Mouse (Mus musculus) thymus, postnatal 36 days (tissue): ENCODE measurements around the gene Fam162a.
"Not testable (repeated sequence)": the region's sequence is repeated elsewhere in the genome, so short reads cannot be mapped to it uniquely, and the experiment has no call there.

ENCODE experiments used
- DNase-seq, 2 experiments: peaks; one replicate each; pipeline ENCODE4 v3.0.0; 2022; ENCODE audit warnings: mixed read lengths in 2 of 2

Fam162a gene

GRCm38 (mm10) chr16:36057933-36058475 is 13.4 kb downstream of the Fam162a start:
- DNase-seq = no peak

GRCm38 (mm10) chr16:36056416-36056815 is 15.0 kb downstream of the Fam162a start:
- DNase-seq = no peak

- no peak for DNase-seq
These were observed 16.5 kb downstream of the Fam162a start for GRCm38 (mm10) chr16:36054920-36055319.

GRCm38 (mm10) chr16:36053524-36054275 is 17.7 kb downstream of the Fam162a start:
- no peak for DNase-seq

GRCm38 (mm10) chr16:36051491-36051890 is 19.9 kb downstream of the Fam162a start:
- no peak for DNase-seq

GRCm38 (mm10) chr16:36047538-36047937 is 23.9 kb downstream of the Fam162a start:
- DNase-seq = no peak

GRCm38 (mm10) chr16:36043964-36044363 is 27.4 kb downstream of the Fam162a start:
- no peak for DNase-seq

DNA sequence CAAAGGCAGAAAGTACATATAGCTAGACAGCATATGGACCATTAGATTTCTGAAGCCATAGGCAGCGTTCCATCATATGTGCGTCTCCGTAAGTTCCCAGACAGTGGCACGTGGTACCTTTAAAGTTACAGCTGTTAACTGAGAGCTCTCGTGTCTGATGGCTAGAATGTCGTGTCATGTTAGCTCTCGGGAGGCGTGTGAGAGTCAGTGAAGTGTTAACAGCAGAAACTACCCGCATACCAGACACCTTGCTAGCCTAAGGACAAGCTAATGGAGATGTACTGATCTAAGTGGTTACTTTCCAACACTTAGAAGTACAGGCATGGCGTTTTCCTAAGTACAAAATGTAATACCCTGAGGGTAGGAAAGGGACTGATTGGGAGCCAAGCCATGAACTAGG is 28.3 kb downstream of the Fam162a start:
- DNase-seq = no peak

DNA sequence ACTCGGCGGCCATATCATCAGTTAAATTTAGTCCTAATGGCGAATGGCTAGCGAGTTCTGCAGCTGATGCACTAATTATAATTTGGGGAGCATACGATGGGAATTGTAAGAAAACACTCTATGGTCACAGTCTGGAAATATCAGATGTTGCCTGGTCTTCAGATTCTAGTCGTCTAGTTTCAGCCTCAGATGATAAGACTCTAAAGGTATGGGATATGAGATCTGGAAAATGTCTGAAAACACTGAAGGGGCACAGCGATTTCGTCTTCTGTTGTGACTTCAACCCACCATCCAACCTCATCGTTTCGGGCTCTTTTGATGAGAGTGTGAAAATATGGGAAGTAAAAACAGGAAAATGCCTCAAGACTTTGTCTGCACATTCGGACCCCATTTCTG is 29.8 kb downstream of the Fam162a start:
- no peak for DNase-seq

DNA sequence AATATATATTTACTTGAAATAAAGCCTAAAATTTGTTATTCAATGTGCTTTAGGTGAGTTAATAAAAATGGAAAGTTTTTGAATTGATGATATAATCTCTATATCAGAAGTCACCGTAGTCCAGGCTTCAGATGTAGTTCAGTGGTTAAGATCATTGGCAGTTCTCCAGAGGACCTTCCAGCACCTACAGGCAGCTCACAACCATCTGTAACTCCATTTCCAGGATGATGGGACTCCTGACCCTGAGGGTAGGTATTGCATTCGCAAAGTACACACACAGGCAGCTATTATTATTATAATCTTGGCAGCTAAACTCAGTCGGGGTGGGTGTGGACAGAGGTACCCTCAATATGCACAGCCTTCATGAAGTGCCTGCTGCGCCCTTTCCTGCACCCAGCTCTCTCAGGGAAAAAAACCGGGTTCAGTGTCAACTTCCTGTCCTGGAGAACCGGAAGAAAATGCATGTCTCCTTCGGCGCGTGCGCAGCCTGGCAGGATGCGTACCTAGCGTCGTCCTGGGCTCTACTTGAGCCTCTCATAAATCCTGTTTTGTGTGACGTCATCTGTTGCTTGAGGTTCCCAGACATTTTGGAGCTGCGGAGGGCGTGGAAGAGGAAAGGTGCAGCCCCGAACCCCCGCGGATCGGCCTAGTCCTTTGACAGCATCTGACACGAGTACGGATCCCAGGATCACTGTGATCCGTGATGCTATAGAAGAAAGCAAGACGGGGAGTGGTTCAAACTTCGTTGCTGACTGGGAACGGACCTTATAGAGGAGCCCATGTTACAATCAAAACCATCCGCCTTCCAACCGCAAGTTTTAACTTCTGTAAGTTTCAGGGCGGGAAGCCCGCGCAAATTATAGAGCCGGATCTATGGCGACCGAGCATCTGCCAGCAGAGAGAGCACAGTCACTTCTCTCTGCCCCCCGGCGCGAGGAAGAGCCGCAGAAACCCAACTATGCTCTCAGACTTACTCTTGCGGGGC is 30.5 kb downstream of the Fam162a start, which contains the start of gene Wdr5b:
Wdr5b (plus strand) TSS at position 551 of the 985 bp plus-strand sequence.
- peak; percentile 83 to 93 for DNase-seq

DNA sequence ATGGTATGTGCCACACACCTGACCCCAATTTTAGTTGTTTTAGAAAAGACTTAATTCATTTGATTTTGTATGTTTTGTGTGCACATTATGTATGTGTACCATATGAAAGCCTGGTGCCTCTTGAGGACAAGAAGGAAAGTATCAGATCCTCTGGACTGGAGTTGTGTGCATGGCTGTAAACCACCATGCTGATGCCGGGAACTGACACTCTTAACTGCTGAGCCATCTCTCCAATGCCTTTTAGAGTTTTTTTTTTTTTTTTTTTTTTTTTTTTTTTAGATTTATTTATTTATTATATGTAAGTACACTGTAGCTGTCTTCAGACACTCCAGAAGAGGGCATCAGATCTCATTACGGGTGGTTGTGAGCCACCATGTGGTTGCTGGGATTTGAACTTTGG is 43.3 kb downstream of the Fam162a start:
- DNase-seq = not testable (repeated sequence)

DNA sequence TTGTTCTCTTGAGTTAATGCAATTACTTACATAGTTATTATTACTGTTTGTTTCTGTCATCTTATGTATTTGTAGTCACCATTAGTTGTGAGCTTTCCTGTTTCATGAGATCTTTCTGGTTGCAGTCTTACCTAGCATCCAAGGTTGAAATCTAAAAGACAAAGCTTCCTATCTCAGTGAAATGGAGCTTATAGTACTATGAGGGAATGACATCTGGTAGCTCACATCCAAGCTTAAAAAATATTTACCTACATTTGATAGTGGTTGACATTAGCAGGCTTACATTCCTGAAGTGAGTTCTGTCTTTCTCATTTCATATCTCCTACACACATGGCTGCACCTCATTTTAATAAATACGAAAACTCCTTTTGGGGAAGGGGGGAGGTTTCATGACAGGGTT is 55.1 kb downstream of the Fam162a start:
- no peak for DNase-seq

DNA sequence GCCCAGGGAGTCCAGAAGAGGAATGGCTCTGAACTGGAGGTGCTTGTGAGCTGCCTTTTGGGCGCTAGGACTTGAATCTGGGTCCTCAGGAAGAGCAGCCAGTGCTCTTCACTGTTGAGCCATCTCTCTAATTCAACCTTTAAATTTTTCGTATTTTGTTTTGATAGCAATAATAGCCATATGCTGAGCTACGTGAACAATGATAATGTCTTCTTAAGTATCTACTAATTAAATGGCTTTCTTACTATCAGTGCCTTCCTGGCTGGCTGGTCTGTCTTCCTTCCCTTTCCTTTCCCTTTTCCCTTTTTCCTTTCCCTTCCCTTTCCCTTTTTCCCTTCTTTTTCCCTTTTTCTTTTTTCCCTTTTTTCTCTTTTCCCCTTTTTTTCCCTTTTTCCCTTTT is 63.0 kb downstream of the Fam162a start:
- no peak for DNase-seq

- DNase-seq = not testable (repeated sequence)
These were observed 72.5 kb downstream of the Fam162a start for GRCm38 (mm10) chr16:35998852-35999251.
